8 mouse cellular contexts compared by ENCODE assay signal in the genomic region with DNA sequence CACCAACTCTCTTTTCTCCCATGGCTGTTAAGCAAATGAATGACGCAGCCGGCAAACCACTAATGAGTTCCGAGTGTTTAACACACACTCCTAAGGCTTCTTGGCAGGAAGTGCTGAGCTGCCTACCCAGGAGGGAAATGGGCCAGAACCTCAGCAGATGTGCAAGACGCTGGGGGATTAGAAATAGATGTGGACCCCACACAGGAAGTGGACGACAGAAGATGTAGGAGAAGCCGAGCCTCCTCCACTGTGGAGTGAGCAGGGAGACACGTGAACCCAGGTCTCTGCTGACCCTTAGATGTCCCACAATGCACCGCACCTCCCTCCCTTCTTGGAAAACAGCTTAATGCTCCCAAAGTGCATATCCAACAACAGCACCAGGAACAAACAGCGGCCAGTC.
DNase-seq lines count a peak whose midpoint lies in the region; ATAC-seq and TF ChIP-seq lines count a peak whose summit lies in the region.
"Had no signal": no experiment of that assay in that cellular context is flagged by ENCODE, and none has a peak within 500 bp of the region (broad histone marks: within the 10 kb centered on the region; RNA-seq: fewer than 3 reads in every experiment).

No protein-coding gene starts in this region.

- H3K9ac ChIP-seq in midbrain, embryonic 11.5 days (ENCODE audit: low read length), result no peak overlapping the region
- no peak overlapping the region for H3K9ac ChIP-seq in midbrain, embryonic 15.5 days
- H3K9ac ChIP-seq in midbrain, postnatal 0 days (replicated peaks; ENCODE audit: low read length, poor library complexity, severe bottlenecking), result no peak overlapping the region
- H3K9ac ChIP-seq: heart, embryonic 13.5 days had no signal

- WGBS in midbrain, embryonic 11.5 days, result 74% methylated on average over 9 of the region's 9 CpGs
- 71% methylated on average over 9 of the region's 9 CpGs for WGBS in midbrain, embryonic 15.5 days
- WGBS in midbrain, postnatal 0 days, result 69% methylated on average over 9 of the region's 9 CpGs

- H3K9me3 ChIP-seq in midbrain, embryonic 11.5 days (ENCODE audit: control insufficient read depth, low read length), result no peaks in the 10 kb centered on the region
- H3K9me3 ChIP-seq in midbrain, embryonic 15.5 days, result no peaks in the 10 kb centered on the region
- H3K9me3 ChIP-seq in midbrain, postnatal 0 days (ENCODE audit: low read length), result no peaks in the 10 kb centered on the region
- H3K9me3 ChIP-seq: heart, embryonic 13.5 days had no signal

- ATAC-seq in midbrain, embryonic 11.5 days (ENCODE audit: low FRiP score), result no peak
- no peak for ATAC-seq in midbrain, embryonic 15.5 days (replicated peaks)
- ATAC-seq in midbrain, postnatal 0 days (ENCODE audit: low FRiP score), result no peak

- H3K4me3 ChIP-seq in midbrain, embryonic 11.5 days (ENCODE audit: low read depth, low read length), result no peak overlapping the region
- H3K4me3 ChIP-seq in midbrain, embryonic 15.5 days, result no peak overlapping the region
- no peak overlapping the region for H3K4me3 ChIP-seq in midbrain, postnatal 0 days (ENCODE audit: low read depth, low read length)
- H3K4me3 ChIP-seq: heart, embryonic 13.5 days had no signal

- no peak overlapping the region for H3K4me2 ChIP-seq in midbrain, embryonic 11.5 days
- H3K4me2 ChIP-seq in midbrain, embryonic 15.5 days, result no peak overlapping the region
- H3K4me2 ChIP-seq in midbrain, postnatal 0 days (ENCODE audit: low read depth, low read length, poor library complexity, severe bottlenecking), result no peak overlapping the region
- H3K4me2 ChIP-seq: heart, embryonic 13.5 days had no signal

- no peak overlapping the region for H3K27ac ChIP-seq in midbrain, embryonic 11.5 days (ENCODE audit: low read depth, low read length)
- H3K27ac ChIP-seq in midbrain, embryonic 15.5 days, result no peak overlapping the region
- no peak overlapping the region for H3K27ac ChIP-seq in midbrain, postnatal 0 days (ENCODE audit: low read depth, low read length)
- H3K27ac ChIP-seq: heart, embryonic 13.5 days had no signal

- peak; percentile 10 for DNase-seq in midbrain, embryonic 11.5 days (ENCODE audit: low spot score, missing footprints)
- peak; percentile 79 for DNase-seq in fibroblast of lung, adult 2 months (ENCODE audit: low read depth)
- peak; percentile 32 to 49 for DNase-seq in heart, postnatal 36 days
- DNase-seq in lung, postnatal 36 days, result peak; percentile 15
- no peak for DNase-seq in MN1 (ENCODE audit: low spot score)
- DNase-seq in midbrain, postnatal 0 days (ENCODE audit: low spot score), result no peak

- H3K27me3 ChIP-seq in midbrain, embryonic 11.5 days (ENCODE audit: control insufficient read depth, insufficient read depth, low read length), result no peaks in the 10 kb centered on the region
- H3K27me3 ChIP-seq in midbrain, embryonic 15.5 days (replicated peaks), result no peaks in the 10 kb centered on the region
- no peaks in the 10 kb centered on the region for H3K27me3 ChIP-seq in midbrain, postnatal 0 days (ENCODE audit: insufficient read depth, low read length)
- H3K27me3 ChIP-seq: heart, embryonic 13.5 days had no signal

- no peaks in the 10 kb centered on the region for H3K36me3 ChIP-seq in midbrain, embryonic 11.5 days (ENCODE audit: control insufficient read depth, insufficient read depth, low read length)
- H3K36me3 ChIP-seq in midbrain, embryonic 15.5 days (replicated peaks), result no peaks in the 10 kb centered on the region
- no peaks in the 10 kb centered on the region for H3K36me3 ChIP-seq in midbrain, postnatal 0 days (ENCODE audit: insufficient read depth, low read length)
- H3K36me3 ChIP-seq: heart, embryonic 13.5 days had no signal

- no peaks in the 10 kb centered on the region for H3K4me1 ChIP-seq in midbrain, embryonic 11.5 days (ENCODE audit: control insufficient read depth, insufficient read depth, low read length)
- H3K4me1 ChIP-seq in midbrain, embryonic 15.5 days, result no peaks in the 10 kb centered on the region
- no peaks in the 10 kb centered on the region for H3K4me1 ChIP-seq in midbrain, postnatal 0 days (ENCODE audit: insufficient read depth, low read length)

- no peak for TF ChIP-seq CTCF in midbrain, postnatal 0 days (IDR thresholded peaks at IDR 0.05)

- intact Hi-C loops in heart, postnatal 36 days (cut with DNase I), result no loop called here

Comparison
In these comparisons a context has a peak if more than half of its experiments do, and no peak if none do; other contexts are left out.
1. DNase-seq: peak in midbrain, embryonic 11.5 days (single experiment), fibroblast of lung, adult 2 months (single experiment), heart, postnatal 36 days (2 of 2) and lung, postnatal 36 days (single experiment); none in MN1 (single experiment) and midbrain, postnatal 0 days (single experiment).